Mouse (Mus musculus) E14TG2a.4 (cell line): ENCODE measurements around the gene Pole3.

Source experiments
- CTCF ChIP-seq: conservative IDR thresholded peaks from 2 replicates; pipeline ENCODE4 v1.5.1; 2014; ENCODE audit warnings: low read length
- NANOG ChIP-seq: IDR thresholded peaks from 2 replicates; pipeline ENCODE4 v1.6.1; 2014; ENCODE audit warnings: borderline replicate concordance, low read length, mixed read lengths
- POU5F1 ChIP-seq: IDR thresholded peaks from 2 replicates; pipeline ENCODE4 v1.6.1; 2014; ENCODE audit warnings: low read length, borderline replicate concordance

DNA sequence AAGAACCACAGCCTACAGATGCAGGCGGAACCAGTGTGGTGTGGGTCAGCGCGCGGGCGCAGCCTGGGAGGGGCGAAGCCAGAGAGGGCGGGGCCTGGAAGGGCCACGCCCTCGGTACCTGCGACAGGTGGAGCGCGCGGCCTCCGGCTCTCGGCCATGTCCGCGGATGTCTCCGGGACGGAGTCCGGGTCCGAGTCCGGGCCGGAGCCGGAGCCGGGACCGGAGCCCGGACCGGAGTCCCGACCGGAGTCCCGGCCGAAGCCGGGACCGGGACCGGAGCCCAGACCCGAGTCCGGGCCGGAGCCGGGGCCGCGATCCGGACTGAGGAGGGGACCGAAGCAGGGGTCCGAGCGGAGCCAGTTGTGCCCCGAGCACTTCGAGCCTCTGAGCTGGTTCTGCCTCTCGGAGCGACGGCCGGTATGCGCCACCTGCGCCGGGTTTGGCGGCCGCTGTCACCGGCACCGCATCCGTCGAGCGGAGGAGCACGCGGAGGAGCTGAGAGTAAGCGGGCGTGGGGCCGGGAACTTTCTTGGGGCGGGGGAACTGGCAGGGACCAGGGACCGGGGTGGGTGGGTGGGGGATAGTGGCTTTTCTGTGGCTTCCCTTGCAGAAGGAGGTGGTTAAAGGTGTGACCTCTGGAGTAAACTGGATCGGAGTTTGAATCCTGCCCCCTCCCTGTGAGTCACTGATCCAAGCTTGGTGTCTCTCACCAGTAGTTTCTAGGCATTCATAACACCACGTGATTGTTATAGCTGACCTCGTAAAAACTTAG lies 44.7 kb downstream of the Pole3 start, which contains the start of gene Bspry:
- TF ChIP-seq CTCF (no peak), POU5F1 (no peak), NANOG (no peak)
